Mouse (Mus musculus) urinary bladder, adult 2 months (tissue): ENCODE measurements around the gene Igf2bp1. TPM values are rescaled to one million over a fixed set of nuclear protein-coding genes. Genes with fewer than 3 reads are reported as not detected.
"Not testable (repeated sequence)": the region's sequence is repeated elsewhere in the genome, so short reads cannot be mapped to it uniquely, and the experiment has no call there.

Experiments used
- DNase-seq: peaks from one replicate; pipeline ENCODE4 v3.0.0; 2022; ENCODE audit warnings: low spot score
- polyA plus RNA-seq: library from polyadenylated mRNA; depleted of rRNA; stranded (reverse); fragments of >200 nt; gene quantifications from 2 replicates; pipeline ENCODE4 v1.2.3, GENCODE M21; 2012

Igf2bp1 gene
- polyA plus RNA-seq, 1 experiment = 0.33 TPM

DNA sequence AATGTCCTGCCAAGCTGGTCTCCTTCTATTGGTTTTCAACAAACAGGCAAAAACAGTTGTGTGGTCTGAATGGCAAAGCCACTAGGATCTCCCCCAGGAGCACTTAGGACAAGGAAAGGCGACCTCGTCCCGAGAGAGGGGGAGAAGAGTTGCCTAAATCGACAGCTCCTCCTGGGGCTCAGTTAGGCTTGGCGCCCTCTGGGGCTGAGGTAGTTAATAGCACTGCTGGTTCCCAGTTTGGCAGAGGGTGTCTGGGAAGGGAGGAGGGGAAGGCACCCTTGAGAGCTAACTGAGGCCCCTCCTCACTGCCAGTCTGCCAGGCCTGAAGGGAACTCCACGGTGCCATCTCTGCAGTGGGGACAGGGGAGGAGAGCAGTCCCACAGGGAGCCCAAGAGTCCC is 46.6 kb downstream of the Igf2bp1 start:
- no peak for DNase-seq

DNA sequence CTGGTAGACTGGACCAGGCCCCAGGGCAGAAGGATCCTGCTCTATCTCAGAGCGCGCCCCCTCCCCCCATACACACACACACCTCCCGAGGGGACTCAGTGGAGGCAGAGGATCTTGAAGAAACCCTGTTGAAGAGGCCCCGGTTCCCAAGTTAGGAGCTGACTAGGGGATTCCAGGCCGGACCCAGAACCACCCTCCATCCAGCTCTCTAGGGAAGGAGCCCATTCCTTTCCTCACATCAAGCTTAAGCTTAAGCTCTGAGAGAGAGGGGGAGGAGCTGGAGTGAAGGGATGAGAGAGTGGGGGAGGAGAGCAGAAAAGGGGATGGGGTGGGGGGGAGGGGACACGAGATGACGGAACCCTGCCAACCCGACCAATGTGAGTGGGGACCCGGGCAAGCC is 47.5 kb downstream of the Igf2bp1 start:
- DNase-seq = no peak

DNA sequence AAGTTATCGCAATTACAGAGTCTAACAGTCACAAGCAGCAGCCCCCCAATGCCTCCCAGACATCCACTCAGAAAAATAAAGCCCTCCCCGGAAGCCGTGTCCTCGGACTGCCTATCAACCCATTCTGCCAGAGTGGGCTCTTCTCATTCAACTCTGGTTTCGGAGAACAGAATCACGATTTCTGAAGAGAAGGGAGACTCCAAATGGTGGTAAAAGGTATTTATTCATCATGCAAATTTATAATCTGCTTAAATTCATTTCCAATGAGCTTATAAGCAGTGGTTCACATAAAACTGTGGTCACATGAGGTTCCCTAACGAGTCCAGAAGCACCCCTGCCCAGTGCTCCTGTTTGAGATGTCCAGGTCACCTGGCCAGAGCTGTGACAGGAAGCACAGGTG is 48.3 kb downstream of the Igf2bp1 start:
- DNase-seq = no peak

DNA sequence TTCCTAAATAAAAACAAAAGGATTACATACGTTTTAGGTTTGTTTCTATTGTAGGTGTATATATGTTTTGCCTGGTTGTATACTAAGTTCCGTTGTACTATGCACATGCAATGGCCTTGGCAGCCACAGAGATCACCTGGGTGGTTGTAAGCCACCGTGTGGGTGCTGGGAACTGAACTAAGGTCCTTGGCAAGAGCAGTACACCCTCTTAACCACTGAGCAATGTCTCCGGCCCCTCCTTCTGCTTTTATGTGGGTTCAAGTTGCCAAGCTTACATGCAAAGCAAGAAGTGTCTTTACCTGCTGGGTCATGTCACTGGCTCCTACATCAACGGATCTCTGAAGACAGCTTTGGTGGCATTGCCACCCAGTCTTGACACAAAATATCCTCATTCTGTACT is 52.4 kb downstream of the Igf2bp1 start:
- no peak for DNase-seq

DNA sequence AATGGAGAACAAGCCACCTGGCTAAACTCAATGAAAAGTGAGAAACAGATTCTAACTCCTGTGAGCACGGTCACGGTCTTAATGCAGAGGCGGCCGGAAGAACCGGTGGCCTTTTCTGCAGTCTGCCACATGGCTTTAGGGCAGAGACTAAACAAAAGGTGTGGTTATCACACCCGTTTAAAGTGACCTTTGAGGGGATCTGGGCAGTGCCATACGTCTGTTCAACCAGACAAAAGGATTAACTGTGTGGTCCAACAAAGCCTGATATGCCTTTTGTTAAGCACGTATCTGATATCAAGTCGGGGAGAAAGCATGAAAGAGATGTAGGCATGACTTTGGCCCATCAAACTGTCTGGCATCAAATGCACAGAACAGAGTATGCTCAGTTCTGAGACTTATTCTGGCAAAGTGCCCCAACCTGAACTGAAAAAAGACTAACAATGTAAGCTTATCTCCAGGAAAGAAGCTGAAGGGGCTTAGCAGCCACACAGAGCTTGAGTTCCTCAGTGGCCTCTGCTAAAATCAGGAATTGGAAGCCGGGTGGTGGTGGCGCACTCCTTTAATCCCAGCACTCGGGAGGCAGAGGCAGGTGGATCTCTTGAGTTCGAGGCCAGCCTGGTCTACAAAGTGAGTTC is 59.8 kb downstream of the Igf2bp1 start:
- no peak for DNase-seq

DNA sequence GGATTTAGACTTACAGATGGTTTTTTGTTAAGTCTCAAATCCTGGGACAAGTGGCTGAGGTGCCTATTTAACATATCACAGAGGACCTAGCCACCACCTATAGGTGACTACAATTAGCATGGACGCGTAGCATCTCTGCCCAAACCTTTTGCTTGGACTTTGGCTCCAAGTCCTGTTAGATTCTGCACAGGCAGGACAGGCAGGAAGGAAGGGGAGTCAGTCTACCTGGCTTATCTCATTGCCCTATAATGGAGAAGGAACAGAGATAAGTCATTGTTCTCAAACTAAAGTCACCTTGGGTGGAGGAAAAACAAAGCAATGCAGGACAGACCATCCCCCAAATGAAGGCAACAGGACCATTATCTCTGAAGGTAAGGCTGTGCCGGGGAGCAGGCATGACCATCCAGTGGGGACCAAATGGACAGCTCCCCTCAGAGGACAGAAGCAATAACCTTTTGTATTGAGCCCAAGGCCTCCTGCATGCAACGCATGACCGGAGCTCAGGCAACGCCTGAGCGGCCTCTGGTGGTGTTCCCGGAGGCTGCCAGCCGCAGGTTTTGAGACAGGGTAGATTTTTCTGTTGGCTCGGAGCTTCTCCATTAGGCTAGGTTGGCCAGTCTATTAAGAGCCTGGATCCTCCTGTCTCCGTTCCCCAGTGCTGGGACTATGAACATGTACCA is 65.8 kb downstream of the Igf2bp1 start:
- DNase-seq = no peak

DNA sequence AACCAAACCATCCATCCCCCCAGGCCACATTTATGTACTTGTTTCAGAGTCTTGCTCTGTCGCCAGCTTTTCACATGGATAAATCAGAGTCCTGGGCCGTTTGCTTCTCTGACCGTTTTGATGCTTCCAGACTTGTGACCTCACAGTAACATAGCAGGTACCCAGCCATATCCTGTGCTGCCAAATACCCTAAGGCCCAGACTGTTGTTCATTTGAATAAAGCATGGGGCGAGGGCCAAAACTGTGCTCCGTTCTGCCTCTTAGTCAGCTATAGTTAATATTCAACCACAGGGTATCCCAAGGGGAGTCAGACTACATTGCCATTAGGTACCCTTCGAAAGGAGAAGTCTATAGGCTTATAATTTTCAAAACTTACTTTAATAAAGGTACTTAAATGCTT is 69.3 kb downstream of the Igf2bp1 start:
- no peak for DNase-seq

DNA sequence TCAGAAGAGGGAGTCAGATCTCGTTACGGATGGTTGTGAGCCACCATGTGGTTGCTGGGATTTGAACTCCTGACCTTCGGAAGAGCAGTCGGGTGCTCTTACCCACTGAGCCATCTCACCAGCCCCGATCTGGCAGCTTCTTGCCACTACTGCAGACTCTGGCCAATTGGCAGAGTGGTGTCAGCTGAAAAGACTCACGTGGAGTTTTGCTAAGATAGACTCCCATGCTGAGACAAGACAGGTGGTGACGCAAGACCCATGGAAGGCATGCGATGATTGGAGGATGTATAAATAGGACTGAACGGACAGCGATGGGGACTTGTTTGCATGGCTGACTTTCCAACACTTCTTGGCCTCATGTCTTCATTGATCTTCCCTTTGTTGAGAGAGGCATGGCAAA is 73.6 kb downstream of the Igf2bp1 start:
- not testable (repeated sequence) for DNase-seq

DNA sequence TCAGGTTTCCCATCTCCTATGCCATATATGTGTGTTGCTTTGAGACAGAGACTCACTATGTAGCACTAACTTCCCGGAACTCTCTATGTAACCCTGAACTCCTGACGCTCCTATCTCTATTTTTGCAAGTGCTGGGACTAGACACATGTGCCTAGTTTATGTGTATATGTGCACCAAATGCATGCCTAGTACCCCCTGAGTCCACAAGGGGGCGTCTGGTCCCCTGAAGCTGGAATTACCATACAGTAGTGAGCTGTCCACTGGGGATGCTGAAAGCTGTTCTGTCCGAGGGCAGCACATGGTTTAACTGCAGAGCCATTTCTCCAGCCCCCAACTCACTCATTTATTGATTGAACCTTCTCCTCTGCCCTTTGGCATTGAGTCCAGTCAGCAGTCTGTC is 79.3 kb downstream of the Igf2bp1 start:
- no peak for DNase-seq

DNA sequence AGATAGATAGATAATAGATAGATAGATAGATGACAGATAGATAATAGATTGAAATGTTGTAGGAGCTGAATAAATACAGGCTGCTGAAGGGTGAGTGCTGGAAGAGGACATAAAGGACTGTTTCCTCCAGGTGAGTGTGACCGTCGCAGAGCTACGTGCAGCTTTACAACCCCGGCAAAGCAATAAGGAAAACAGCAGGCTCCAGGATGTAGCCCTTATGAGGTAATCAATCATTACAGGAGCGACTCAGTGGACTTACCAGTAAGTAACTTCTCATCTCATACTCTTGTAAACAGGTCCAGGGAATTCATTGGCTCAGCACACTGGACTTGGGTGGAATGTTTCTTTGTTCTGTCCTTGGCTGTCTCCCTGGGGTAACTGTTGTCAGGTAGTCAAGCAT is 79.8 kb downstream of the Igf2bp1 start:
- no peak for DNase-seq

DNA sequence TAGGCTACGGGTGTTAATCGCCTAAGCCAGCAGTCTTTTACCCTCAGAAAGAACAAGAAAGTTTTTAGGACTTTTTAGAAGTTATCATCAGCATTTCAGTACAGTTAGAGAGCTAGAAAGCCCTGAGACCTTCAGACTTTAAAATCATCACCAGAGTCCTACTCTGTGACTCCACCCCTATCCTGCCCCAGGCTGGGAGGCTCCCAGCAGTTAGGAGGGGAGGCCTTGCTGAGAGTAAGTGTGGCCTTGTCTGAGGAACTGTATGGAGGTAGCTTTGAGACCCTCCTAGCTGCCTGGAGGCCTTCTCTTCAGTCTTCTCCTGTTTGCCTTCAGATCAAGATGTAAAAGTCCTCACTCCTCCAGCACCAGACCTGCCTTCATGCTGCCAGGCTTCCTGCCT is 81.5 kb downstream of the Igf2bp1 start:
- DNase-seq = no peak

DNA sequence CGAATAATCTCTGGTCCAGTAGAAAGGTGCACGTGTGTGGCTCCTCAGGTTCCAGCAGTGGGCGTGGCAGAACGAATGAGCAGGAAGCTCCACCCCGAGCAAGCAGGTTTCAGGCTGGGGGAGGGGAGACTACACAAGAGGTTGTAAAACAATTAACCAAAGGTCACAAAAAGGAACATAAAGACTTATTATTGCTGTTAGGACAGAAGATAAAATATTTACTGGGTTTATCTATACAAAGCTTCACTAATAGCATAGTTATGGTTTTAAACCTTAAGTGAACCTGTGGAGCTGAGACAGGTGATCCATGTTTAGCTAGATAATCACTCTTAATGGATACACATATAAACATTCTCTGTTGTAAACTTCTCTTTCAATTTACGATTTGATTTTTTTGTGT is 82.3 kb downstream of the Igf2bp1 start:
- not testable (repeated sequence) for DNase-seq

DNA sequence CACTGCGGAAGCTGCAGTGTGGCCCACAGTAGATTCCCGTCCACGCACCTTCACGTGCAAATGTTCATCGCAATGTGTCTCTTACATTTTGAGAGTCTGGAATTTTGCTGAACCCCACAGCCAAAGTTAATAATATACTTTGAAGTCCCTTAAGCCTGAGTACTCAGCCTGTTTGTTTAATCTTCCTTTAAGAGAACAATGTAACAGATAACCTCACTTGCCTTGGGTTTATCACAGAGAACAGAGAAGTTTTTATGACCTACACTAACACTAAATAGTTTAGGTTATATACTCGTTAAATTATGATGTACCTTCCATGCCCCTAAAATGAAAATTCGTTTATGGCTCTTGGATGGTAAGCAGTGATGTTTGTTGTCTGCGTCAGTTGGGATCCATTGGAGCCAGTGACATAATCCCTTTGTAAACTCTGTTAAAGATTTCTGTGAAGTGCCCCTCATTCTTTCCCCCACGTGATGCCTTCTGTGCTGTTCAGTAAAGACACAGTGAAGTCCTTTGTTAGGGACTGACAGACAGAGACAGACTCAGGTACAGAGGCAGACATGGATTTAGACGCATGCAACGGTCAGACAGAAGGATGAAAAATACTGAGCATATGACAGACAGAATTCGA is 83.6 kb downstream of the Igf2bp1 start:
- no peak for DNase-seq

DNA sequence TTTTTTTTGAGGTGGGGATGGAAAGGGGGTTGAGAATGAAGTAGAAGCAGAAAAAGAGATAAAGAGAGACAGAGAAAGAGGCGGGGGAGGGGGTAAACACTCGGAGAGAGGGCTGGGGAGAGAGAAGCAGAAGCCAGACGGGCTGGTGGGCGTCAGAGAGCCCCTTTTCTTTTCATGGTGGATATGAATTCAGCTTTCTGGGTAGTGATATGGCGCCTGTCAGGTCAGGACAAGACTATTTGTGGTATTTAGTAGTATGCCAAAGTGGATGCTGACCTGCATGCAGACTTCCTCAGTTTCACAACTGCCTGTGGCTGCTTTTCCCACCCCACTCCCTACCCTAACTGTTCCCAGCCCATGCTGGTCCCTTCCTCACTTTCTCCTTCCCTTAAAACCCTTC is 89.3 kb downstream of the Igf2bp1 start:
- DNase-seq = no peak

DNA sequence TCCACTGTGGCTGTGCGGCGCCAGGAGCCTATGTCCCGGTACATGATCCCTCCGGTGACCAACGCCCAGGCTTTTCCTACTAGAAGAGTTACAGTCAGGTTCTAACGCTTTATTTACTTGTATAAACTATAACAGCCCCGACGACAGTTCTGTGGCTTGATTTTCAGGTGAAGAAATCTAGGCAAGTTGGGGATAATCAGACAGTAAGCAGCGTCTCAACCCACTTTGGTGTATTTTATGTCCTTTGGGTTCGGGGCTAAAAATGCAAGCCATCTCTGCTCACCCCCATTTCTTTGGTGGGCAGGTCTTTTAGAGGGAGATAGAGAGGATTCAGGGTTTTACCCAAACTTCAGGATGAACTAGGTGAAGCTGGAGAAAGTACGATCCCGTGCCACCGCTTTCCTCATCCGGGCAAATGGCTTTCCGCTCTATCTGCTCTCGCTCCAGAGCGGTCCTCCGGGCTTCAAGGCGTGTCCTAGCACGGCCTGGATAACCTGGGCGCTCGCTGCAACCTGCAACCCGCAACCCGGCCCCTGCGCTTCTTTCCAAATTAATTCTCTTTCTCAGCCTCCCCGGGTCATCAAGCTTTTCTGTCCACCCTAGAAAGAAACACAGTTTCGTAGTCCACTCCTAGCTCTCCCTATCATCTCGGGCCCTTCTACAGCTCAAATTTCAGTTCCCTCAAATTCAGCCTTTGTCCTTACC is 90.6 kb downstream of the Igf2bp1 start:
- DNase-seq = no peak

DNA sequence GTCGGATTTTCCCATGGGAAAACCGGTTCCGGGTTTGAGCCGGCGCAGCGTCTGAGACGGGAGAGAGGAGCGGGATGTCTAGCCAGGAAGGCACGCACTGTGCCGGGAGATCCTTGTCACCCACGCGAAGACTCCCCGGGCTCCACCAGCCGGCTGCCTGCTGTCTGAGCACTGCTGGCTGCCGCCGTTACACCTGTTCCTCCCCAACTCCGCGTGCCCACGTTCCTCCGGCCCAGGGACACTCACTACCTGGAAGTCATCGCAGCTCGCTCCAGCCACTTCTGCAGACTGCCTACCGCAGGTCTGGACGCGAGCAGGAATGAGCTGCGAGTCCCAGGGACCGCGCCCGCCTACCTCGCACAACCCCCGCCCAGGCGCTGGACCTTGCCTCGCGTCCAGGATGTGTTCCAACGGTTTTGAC is 91.2 kb downstream of the Igf2bp1 start, which contains the start of gene B4galnt2:
Gene B4galnt2, minus strand, starts transcription at position 321 of the 421 bp plus-strand sequence.
- peak; percentile 23 for DNase-seq

DNA sequence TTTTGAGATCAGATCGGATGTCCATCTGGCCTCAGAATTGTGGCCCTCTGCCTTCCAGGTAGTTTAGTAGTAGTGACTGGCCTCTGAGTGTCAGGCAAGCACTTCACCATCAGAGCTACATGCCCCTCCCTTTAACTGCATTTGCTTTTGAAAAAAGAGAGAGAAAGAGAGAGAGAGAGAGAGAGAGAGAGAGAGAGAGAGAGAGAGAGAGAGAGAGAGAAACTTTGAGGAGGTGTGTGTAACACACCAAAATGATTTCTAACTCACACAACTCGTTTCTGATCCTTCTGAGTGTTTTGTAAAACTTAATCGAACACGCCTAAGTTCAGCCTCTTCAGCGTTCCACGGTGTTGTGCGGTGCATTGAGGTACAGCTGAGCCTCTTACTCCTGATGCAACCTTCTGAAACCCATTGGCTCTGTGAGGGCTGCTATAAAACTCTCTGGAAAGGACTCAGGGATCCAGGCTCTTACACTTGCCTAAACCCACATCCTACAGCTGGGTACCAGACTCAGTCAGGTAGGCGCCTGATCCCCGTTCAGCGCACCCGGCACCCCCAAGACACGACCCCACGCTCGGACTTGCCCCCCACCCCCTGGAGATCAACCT is 91.7 kb downstream of the Igf2bp1 start:
- DNase-seq = no peak

DNA sequence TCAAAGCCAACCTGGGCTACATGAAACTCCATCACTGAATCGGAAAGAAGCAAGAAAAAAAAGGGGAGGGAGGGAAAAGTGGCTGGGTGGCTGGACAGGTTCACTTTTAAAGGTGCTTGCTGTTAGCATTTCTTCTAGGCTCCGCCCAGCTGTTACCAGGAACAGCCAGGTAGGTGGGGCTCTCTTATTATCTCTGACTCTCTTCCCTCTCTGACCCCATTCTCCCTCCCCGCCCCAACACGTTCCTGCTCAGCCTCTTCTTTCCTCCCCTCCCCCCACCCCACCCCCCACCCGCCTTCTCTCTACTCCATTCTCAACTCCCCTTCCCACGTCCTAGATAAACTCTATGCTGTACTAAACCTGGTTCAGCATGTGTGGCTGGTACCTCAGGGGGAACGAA is 94.2 kb downstream of the Igf2bp1 start:
- no peak for DNase-seq

DNA sequence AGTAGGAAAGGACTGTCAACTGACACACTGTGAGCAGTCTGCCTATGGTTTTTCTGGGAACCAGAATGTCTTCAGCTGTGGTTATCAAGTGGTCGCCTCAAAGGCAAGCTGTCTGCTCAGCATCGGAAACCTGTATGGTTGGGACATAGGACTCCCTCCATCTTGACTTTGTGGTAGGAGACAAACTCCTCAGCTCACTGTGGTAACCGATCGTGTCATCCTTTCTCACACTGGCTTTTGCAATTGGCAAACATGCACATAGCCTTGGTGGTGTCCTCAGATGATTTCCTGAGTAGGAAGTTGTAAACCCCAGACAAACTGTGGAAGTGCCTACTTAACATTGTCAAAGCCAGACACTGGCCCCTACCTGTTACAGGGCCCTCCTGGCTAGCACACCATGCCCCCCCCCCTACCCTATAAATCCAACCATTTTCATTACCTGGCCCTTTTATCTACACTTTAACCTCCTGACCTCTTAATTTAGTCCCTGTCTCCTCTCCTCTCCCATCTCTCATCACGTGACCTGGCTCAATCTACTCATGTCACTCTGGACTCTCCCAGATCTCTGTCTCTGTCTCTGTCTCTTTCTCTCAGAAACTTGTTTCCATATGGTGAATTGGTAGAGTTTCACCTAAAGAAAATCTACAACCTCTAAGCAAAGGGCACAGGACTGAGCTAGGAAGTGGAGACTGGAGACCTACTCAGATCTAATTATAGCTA is 97.8 kb downstream of the Igf2bp1 start:
- no peak for DNase-seq
